Mouse (Mus musculus) kidney, postnatal 0 days (tissue): ENCODE measurements around the gene Ascl5. TPM values are rescaled to one million over a fixed set of nuclear protein-coding genes. Genes with fewer than 3 reads are reported as not detected.

Experiments
- ATAC-seq: fragments of 200-750 bp; cut with Nextera tagmentation; replicated peaks from 2 replicates; pipeline ENCODE4 v1.8.0; 2017; ENCODE audit warnings: low read depth, moderate number of reproducible peaks, moderate TSS enrichment, moderate library complexity; ENCODE audit not compliant: low FRiP score
- DNase-seq: peaks from one replicate; pipeline ENCODE4 v3.0.0-alpha.2; 2016; ENCODE audit warnings: low spot score
- H3K27ac ChIP-seq: fragments of 300-500 bp; sonication (generic); 2 replicates; pipeline ENCODE4 v1.5.1; 2014; ENCODE audit warnings: mild to moderate bottlenecking
- H3K27me3 ChIP-seq: fragments of 300-500 bp; sonication (generic); 2 replicates; pipeline ENCODE4 v1.6.1; 2014; ENCODE audit warnings: low read length, mixed read lengths; ENCODE audit not compliant: insufficient read depth
- H3K36me3 ChIP-seq: fragments of 300-500 bp; sonication (generic); 2 replicates; pipeline ENCODE4 v1.6.1; 2014; ENCODE audit warnings: low read length, mixed read lengths; ENCODE audit not compliant: insufficient read depth
- H3K4me1 ChIP-seq: fragments of 300-500 bp; sonication (generic); replicated peaks from 2 replicates; pipeline ENCODE4 v1.6.1; 2014; ENCODE audit warnings: antibody characterized with exemption, low read length, mixed read lengths; ENCODE audit not compliant: insufficient read depth
- H3K4me2 ChIP-seq: fragments of 300-500 bp; sonication (generic); 2 replicates; pipeline ENCODE4 v1.6.1; 2014; ENCODE audit warnings: mild to moderate bottlenecking, low read length, moderate library complexity, mixed read lengths
- H3K4me3 ChIP-seq: fragments of 300-500 bp; sonication (generic); replicated peaks from 2 replicates; pipeline ENCODE4 v1.5.1; 2014; ENCODE audit warnings: low read depth, low read length
- H3K9ac ChIP-seq: fragments of 300-500 bp; sonication (generic); 2 replicates; pipeline ENCODE4 v1.6.1; 2014; ENCODE audit warnings: low read depth, low read length
- H3K9me3 ChIP-seq: fragments of 300-500 bp; sonication (generic); replicated peaks from 2 replicates; pipeline ENCODE4 v1.6.1; 2016; ENCODE audit warnings: low read length, inconsistent platforms, mixed read lengths
- CTCF ChIP-seq: IDR thresholded peaks from 2 replicates; pipeline ENCODE4 v1.5.1; 2016; ENCODE audit warnings: antibody characterized with exemption, low read depth, mild to moderate bottlenecking, moderate library complexity
- WGBS: fragments of 180-500 bp; shearing (Covaris S2); extraction: QIAGEN DNeasy Blood & Tissue Kit; methylation state at CpG from one replicate; pipeline ENCODE4 v1.1.7; 2014; 5-methylcytosine and 5-hydroxymethylcytosine counted together
- polyA plus RNA-seq: library from polyadenylated mRNA; unstranded; fragments of >200 nt; fragmentation: Nextera tagmentation; extraction: Ambion mirVana; gene quantifications from 2 replicates; pipeline ENCODE4 v1.2.1, GENCODE M21; 2015

Gene Ascl5
- polyA plus RNA-seq, result not detected in 2 replicates

DNA sequence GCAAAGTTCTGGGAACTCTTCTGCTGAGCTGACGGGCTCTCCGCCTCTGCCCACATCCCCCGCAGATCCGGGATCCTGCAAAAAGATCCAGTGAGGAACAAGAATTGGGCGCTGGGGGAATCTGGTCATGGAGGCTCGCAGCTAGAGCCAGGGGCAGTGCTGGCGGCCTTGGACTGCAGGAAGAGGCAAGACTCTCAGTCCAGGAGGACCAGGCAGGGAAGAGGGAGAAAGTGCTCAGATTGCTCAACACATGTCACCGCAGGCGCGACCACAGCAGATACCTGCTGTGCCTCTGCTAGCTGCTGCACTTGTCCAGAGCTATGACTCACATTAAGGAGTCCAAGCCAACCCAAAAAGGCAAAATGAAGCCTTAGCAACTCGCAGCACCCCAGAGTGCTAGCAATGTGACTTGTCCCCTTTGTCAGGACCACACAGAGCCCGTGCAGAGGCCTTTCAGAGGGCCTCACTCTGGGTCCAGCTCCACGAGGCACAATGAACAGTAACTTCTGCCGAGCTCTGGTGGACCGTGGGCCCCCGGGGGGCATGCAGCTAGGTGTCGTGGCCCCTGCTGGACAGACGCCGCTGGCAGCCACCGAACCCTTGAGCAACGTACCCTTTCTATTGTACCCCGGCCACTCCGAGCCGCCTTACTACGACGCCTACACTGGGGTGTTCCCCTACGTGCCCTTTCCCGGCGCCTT is at the start of gene Ascl5:
TSS of gene Ascl5 (plus strand) at position 493 of the 701 bp plus-strand sequence.
- Histone ChIP-seq H3K27ac (no peak within 1 kb of the TSS), H3K4me2 (peak within 1 kb of the TSS; percentile 42), H3K4me1 (peaks cover 7% of the 10 kb centered on the region; the same call in 1 of the 2 replicates), H3K9ac (no peak within 1 kb of the TSS), H3K4me3 (peak within 1 kb of the TSS; percentile 24; the same call in 1 of the 2 replicates), H3K9me3 (no peaks in the 10 kb centered on the region), H3K27me3 (peaks cover 29% of the 10 kb centered on the region), H3K36me3 (no peaks in the 10 kb centered on the region)
- no peak for TF ChIP-seq CTCF
- DNase-seq (no peak), ATAC-seq (no peak)
- WGBS, result 25% methylated on average over 29 of the region's 29 CpGs

DNA sequence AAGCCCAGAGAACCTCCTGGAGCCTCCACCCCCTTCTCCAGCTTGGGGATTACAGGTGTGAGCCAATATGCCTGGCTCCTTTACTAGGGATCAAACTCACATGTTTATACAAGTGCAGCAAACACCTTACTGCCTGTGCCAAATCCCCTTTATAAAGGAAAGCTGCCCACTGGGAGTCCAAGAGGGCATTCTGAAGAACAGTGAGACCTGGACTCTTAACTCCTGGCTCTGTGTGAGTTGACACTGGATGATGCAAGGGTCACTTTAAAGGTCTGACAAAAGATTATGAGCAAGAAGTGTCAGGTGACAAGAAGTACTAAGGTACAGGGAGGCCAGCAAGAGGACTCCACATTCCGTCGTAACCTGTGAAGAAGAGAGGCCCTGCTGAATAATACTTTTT is 49.2 kb upstream of the Ascl5 start:
- no peak overlapping the region for H3K9ac ChIP-seq
- no peak overlapping the region for H3K4me3 ChIP-seq
- TF ChIP-seq CTCF, result no peak
- DNase-seq, result peak; percentile 8
- H3K4me1 ChIP-seq, result no peaks in the 10 kb centered on the region
- H3K9me3 ChIP-seq, result no peaks in the 10 kb centered on the region
- no peaks in the 10 kb centered on the region for H3K27me3 ChIP-seq
- 81% methylated on average over 2 of the region's 2 CpGs for WGBS
- H3K36me3 ChIP-seq, result no peaks in the 10 kb centered on the region
- H3K4me2 ChIP-seq, result no peak overlapping the region
- peak; percentile 72; the same call in 1 of the 2 replicates for ATAC-seq
- H3K27ac ChIP-seq, result no peak overlapping the region

DNA sequence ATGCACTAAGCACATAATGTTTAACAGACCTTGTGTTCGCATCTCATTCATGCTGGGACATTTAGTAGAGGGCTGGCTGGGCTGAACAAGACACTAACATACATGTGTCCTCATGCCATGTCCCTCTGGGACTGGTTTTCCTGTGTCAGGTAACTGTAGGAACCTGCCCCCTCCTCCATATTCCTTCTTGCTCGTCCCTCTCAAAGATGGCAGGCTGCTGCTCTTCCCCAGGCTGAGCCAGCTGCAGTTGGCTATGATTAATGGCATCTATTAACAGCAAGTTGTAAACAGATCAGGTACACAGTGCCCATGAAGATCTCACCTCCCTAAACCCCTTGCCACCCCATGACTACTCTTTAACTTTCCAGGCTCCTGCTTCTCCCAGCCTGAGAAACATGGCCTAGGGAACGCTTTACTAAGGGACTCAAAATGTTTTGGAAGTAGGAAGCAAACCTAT is 44.3 kb upstream of the Ascl5 start, which contains the start of gene Igfn1:
TSS of gene Igfn1 (minus strand) at position 51 of the 457 bp plus-strand sequence.
- Histone ChIP-seq H3K27me3 (no peaks in the 10 kb centered on the region), H3K36me3 (no peaks in the 10 kb centered on the region), H3K4me1 (no peaks in the 10 kb centered on the region; the same call in 1 of the 2 replicates), H3K4me3 (peak within 1 kb of the TSS; percentile 45), H3K9ac (no peak within 1 kb of the TSS), H3K4me2 (peak within 1 kb of the TSS; percentile 87), H3K9me3 (no peaks in the 10 kb centered on the region), H3K27ac (no peak within 1 kb of the TSS)
- 65% methylated on average over 3 of the region's 3 CpGs for WGBS
- TF ChIP-seq CTCF, result no peak
- DNase-seq, result peak; percentile 28
- no peak for ATAC-seq

DNA sequence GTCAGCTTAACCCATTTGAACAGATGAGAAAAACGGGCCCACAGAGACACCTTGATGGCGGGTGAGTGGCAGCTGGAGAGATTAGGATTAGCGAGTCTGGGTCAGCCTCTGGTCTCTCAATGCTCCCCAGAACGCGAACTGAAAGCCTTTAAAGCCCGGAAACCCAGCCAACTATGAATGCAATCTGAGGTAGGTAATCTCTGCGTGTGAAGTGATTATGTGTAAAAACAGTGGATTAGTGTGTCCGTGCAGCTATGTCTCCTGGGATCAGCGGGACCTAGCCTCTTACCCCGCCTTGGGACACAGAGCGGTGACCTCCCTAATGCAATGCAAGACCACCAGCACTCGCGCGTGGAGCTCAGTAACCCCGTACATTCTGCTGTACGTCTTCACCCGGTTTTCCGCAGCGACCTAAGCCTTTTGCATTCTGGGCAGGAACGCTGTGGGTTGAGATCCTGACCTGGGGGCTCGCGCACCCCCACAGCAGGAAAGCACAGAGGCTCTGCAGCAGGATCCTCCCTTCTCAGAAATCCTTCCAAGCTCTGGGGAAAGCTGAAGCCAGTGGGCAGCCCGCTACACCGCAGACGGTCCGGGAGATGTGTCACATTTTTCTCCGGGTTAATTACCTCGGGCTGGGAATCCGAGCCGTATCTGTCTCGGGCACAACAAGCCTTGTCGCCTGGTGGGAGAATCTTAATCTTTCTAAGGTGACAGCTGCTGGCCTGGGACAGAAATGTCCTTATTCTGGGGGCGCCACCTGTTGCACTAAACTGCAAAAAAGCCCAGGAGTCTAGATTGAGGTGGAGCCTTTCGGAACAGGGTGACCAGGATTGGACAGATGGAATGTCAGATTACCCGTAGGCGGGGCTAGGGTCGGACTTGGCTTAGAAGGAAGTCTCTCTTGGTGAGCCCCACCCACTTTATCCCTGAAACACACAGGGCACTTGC is 43.1 kb upstream of the Ascl5 start, which contains the start of gene Tmem9:
TSS of gene Tmem9 (plus strand) at position 940 of the 948 bp plus-strand sequence.
- TF ChIP-seq CTCF, result peak; percentile 27; the same call in 1 of the 2 replicates
- Histone ChIP-seq H3K27me3 (no peaks in the 10 kb centered on the region), H3K4me1 (no peaks in the 10 kb centered on the region; the same call in 1 of the 2 replicates), H3K9me3 (no peaks in the 10 kb centered on the region), H3K4me3 (peak within 1 kb of the TSS; percentile 45), H3K4me2 (peak within 1 kb of the TSS; percentile 87), H3K36me3 (no peaks in the 10 kb centered on the region), H3K27ac (no peak within 1 kb of the TSS), H3K9ac (peak within 1 kb of the TSS; percentile 56)
- ATAC-seq (peak; percentile 95), DNase-seq (peak; percentile 93)
- 3% methylated on average over 37 of the region's 37 CpGs for WGBS

DNA sequence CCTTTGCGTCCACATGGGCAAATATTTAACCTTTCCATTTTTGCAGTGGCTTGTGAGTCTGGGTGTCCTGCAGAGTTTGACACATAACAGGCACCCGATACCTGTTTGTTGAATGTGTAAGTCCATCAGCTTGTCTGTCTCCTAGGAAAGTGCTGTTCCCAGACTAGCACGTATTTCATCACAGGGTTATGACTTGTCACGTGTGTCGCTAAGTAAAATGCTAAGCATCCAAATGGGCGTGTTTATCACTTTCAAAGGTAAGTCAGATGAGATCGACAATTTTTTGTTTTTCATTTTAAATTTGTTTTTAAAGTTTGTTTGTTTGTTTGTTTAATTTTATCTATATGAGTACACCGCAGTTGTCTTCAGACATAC is 42.5 kb upstream of the Ascl5 start:
- ATAC-seq, result no peak
- no peak overlapping the region for H3K27ac ChIP-seq
- H3K9me3 ChIP-seq, result no peaks in the 10 kb centered on the region
- no peaks in the 10 kb centered on the region; the same call in 1 of the 2 replicates for H3K4me1 ChIP-seq
- WGBS, result 13% methylated on average over 8 of the region's 8 CpGs
- TF ChIP-seq CTCF, result no peak
- H3K27me3 ChIP-seq, result no peaks in the 10 kb centered on the region
- H3K4me3 ChIP-seq, result peak overlapping the region; percentile 45
- H3K9ac ChIP-seq, result peak overlapping the region; percentile 56; the same call in 1 of the 2 replicates
- H3K36me3 ChIP-seq, result no peaks in the 10 kb centered on the region
- H3K4me2 ChIP-seq, result peak overlapping the region; percentile 87
- DNase-seq, result no peak

DNA sequence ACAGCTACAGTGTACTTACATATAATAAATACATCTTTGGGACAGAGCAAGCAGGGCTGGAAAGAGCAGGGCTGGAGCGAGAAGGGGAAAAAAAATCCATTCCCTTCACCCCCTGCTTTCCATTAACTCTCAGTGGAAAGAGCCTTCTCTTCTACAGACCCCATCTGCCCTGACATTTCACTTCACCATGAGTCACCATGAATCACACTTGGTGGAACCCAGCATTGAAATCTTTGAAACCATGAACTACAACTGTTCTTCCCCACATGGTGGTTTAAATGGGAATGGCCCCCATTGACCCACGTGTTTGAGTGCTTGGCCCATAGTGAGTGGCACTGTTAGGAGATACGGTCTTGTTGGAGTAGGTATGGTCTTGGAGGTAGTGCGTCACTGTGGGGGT is 40.4 kb upstream of the Ascl5 start:
- TF ChIP-seq CTCF, result no peak
- 92% methylated on average over 4 of the region's 4 CpGs for WGBS
- no peak overlapping the region for H3K27ac ChIP-seq
- no peak overlapping the region for H3K9ac ChIP-seq
- H3K4me2 ChIP-seq, result no peak overlapping the region
- H3K9me3 ChIP-seq, result no peaks in the 10 kb centered on the region
- H3K4me1 ChIP-seq, result no peaks in the 10 kb centered on the region; the same call in 1 of the 2 replicates
- no peaks in the 10 kb centered on the region for H3K36me3 ChIP-seq
- ATAC-seq (no peak), DNase-seq (no peak)
- H3K27me3 ChIP-seq, result no peaks in the 10 kb centered on the region
- no peak overlapping the region for H3K4me3 ChIP-seq
